Mouse (Mus musculus) cortical plate, adult 2 months (tissue): ENCODE measurements around the gene Pkig. TPM values are rescaled to one million over a fixed set of nuclear protein-coding genes. Genes with fewer than 3 reads are reported as not detected.
A peak's percentile ranks its signal among the peaks of the same experiment; 100 is the strongest.

ENCODE experiments used
- H3K27ac ChIP-seq: fragments of 200-500 bp; 2 replicates; pipeline ENCODE4 v1.5.1; 2012; ENCODE audit warnings: low read length, control low read depth, inconsistent platforms; ENCODE audit not compliant: insufficient read depth
- H3K4me1 ChIP-seq: fragments of 200-500 bp; 2 replicates; pipeline ENCODE4 v1.6.1; 2011; ENCODE audit warnings: low read length; ENCODE audit not compliant: control insufficient read depth, insufficient read depth
- H3K4me3 ChIP-seq: fragments of 200-500 bp; 2 replicates; pipeline ENCODE4 v1.5.1; 2011; ENCODE audit warnings: mild to moderate bottlenecking, low read length, control low read depth; ENCODE audit not compliant: insufficient read depth
- CTCF ChIP-seq: fragments of 200-500 bp; IDR thresholded peaks from 2 replicates; pipeline ENCODE4 v1.5.1; 2011; ENCODE audit warnings: mild to moderate bottlenecking, control low read depth, low read length; ENCODE audit not compliant: insufficient read depth; ENCODE audit errors: extremely low read depth
- POLR2A ChIP-seq: fragments of 200-500 bp; IDR thresholded peaks from 2 replicates; pipeline ENCODE4 v1.6.1; 2011; ENCODE audit warnings: mild to moderate bottlenecking, low read length, control low read depth; ENCODE audit not compliant: insufficient read depth; ENCODE audit errors: extremely low read depth
- polyA plus RNA-seq: library from polyadenylated mRNA; depleted of rRNA; stranded (reverse); fragments of >200 nt; gene quantifications from 2 replicates; pipeline ENCODE4 v1.2.3, GENCODE M21; 2012

Gene Pkig
- polyA plus RNA-seq, 1 experiment, result 143 TPM

DNA sequence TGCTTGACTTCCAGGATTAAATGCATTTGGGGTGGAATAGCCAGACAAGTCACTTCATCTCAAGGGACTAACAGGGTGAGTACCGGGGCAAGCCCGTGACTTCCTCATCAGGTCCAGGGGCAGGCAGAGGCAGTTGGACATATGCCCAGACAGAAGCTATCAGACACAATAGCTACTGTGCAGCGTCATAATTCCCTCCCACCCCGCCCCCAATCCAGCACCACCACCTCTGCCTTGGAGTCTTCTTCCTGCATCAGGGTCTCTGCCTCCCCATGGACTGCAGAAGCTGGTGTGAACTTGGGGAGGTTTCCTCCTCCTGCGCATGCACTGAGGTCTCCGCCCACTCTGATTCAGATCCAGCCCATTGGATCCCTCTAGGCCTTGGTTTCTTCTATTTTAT is 77.8 kb downstream of the Pkig start:
- TF ChIP-seq CTCF, result no peak
- TF ChIP-seq POLR2A, result no peak
- Histone ChIP-seq H3K4me3 (no peak overlapping the region), H3K27ac (no peak overlapping the region), H3K4me1 (no peaks in the 10 kb centered on the region)

DNA sequence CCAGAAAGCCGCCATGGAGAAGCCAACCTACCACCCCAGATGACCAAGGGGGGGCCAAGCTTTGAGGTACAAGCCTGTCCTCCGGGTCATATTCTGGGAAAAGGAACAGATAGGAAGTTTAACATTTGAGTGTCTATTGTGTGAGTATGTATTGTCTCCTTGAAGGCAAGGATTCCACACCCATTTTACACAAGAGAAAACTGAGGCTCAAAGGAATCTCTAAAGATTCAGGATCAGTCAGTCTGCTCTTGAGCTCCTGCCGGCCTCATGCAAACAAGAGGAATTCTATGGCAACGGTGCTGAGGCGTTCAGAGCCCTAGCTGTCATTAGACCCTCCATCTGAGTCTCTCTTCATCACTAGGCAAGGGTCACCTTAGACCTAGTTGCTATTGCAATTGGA is 84.5 kb downstream of the Pkig start:
- TF ChIP-seq CTCF (no peak), POLR2A (no peak)
- H3K4me1 ChIP-seq, result no peaks in the 10 kb centered on the region
- H3K4me3 ChIP-seq, result no peak overlapping the region
- H3K27ac ChIP-seq, result no peak overlapping the region

DNA sequence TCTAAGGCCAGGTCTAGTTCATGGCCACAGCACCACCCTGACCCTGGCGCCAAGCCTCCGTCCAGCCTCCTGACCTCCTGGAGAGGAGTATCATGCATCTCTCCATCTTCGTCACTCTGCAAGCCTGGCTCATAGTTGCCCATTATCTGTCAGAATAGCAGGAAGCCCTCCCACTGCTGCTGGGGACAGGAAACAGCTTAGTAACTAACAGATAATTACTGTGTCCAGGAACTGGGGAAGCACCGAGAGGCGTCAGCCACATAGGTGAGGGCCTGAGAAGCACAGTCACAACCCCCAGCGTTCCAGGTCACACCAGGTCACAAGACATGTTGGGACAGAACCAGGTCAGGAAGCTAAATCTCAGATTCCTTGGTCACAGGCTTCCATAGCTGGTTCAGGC is 85.2 kb downstream of the Pkig start:
- no peaks in the 10 kb centered on the region for H3K4me1 ChIP-seq
- no peak overlapping the region for H3K27ac ChIP-seq

DNA sequence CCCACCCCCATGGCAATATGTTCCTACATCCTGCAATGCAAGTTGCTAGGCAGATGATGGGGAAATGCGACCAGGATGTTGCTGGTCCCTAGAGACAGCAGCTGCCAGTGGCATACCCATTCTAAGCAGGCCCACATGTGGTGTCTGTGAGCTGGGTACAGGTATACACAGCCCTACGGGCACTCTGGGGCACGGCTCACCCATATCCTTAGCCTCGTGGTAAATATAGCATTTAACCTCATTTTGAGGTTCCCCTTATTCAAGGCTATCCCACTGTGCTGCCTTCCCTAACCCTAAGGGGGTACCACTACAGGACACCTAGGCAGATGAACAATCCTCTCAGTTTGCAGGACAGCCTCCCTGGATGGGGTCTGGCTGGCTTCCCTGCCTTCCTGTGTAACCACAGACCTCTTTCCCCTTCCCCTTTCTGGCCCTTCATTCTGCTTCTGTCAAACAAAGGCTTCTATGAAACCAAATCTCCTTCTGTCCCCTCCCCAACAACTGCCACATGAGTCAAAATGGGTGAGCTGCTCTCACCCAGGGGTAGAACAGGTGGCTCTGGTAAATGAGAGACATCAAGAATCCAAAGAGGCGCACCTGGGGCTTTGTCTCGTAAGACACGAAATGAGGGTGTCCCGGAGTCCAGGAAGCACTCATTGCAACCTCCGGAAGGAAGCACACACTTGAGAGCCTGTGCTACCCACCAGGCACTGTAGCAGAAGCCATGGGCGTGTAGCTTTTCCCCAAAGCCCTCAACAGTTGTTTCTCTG is 86.8 kb downstream of the Pkig start:
- H3K4me1 ChIP-seq, result no peaks in the 10 kb centered on the region
- TF ChIP-seq POLR2A, result no peak
- no peak overlapping the region for H3K4me3 ChIP-seq
- no peak overlapping the region for H3K27ac ChIP-seq

More for the DNA sequence above, 85.2 kb downstream of the Pkig start:
- H3K4me3 ChIP-seq, result no peak overlapping the region
- no peak for TF ChIP-seq CTCF
- no peak for TF ChIP-seq POLR2A

DNA sequence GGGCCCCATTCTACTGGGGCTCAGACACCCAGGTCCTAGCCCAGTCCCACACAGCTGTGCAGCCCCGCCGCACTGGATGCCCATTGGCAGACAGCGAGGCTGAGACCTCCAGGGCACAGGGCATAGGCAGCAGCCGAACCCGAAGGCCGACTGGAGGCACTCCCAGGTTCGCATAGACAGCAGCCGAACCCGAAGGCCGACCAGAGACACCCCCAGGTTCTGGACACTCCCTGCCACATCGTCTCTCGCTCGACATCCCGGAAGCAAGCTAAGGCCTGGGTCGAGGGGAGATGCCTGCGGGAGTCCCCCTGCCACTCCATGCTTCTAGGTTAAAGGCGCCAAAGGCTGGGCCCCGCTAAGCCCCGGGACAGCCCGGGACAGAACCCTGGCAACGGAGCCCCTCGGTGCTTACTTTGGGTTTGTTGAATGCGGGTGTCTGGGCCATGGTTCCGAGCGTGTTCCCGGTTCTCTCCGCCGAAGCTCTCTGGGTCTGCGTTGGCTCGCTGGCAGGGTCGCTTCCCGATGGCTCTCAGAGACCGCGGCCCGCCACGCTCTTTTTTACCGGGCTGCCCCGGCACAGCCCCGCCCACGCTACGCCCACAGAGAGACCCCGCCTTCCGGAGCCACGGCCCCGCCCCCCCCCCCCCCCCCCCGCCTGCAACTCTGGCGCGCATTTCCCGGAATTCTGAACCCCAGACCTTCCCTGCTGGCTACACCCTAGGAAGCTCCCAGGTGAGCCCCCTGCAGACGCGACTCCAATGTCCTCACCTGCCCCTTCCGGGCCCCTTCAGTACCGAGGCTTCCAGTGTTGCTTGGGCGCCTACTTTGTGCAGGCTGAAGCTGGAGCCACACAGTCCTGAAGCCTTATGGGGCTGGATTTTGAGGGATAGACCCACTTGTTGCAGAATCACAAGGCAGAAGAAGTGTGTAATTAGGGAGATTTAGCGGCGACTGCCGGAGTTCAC is 91.7 kb downstream of the Pkig start, which contains the start of gene Ada:
Ada (minus strand) TSS at position 593 of the 965 bp plus-strand sequence.
- no peak within 1 kb of the TSS for H3K27ac ChIP-seq
- H3K4me3 ChIP-seq, result peak within 1 kb of the TSS; percentile 20; the same call in 1 of the 2 replicates
- TF ChIP-seq CTCF (no peak), POLR2A (no peak)
- no peaks in the 10 kb centered on the region for H3K4me1 ChIP-seq

DNA sequence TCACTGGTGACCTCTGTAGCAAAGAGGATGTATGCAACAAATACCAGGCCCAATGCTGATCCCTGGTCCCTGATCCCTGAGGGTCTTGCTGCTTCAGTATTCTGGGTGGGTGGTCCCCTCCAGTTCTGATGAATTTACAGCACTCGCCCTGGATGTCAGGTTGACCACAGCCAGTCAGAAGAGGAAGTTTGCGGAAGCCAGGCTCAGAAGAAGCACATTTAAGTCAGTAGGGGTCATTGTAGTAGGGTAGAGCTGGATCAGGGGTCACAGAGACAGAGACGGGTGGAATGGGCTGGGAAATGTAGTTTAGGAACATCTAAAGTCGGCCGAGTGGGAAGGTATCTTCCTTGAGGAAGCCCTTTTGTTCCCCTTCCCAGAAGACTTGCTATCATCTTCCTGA is 96.0 kb downstream of the Pkig start:
- no peak overlapping the region for H3K27ac ChIP-seq
- no peaks in the 10 kb centered on the region for H3K4me1 ChIP-seq
- TF ChIP-seq POLR2A, result no peak
- no peak for TF ChIP-seq CTCF
- H3K4me3 ChIP-seq, result no peak overlapping the region

DNA sequence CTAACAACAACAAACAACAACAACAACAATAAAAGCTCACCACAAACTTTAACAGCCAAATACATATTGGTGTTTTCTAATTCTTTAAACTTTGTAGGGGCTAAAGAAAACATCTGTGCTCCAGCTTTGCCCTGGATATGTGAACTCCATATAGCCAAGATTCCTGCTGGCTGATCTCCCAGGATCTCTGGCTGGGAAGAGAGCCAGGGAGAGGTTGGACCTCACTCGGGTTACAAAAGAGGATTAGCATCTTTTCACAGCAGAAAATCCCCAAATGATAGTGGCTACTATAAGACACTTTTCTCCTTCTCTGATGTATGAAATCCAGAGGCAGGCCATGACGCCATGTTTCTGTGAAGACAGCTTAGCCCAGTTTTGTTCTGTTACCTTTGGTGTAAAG is 98.5 kb downstream of the Pkig start:
- no peak overlapping the region for H3K27ac ChIP-seq
- H3K4me1 ChIP-seq, result no peaks in the 10 kb centered on the region
- no peak overlapping the region for H3K4me3 ChIP-seq
- TF ChIP-seq CTCF (no peak), POLR2A (no peak)

DNA sequence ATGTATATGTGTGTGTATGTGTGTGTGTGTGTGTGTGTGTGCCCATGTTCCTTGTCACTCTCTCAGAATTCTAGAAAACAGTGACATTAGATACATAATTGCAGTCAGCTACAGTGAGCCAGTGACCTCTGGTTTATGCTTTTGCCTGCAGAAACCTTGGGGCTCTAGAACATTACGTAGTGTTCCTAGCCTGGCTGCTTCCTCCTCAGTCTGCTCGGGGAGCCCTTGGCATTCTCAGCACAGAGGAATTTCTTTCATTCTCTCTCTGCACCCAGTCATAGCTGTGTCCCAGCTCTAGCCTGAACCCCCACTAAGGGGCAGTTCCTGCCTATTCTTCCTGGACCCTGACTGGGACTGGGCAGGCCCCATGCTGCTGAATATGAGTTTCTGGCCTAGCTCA is 100.0 kb downstream of the Pkig start:
- no peak overlapping the region for H3K27ac ChIP-seq
- H3K4me3 ChIP-seq, result no peak overlapping the region
- TF ChIP-seq POLR2A, result no peak
- TF ChIP-seq CTCF, result no peak
- H3K4me1 ChIP-seq, result no peaks in the 10 kb centered on the region

DNA sequence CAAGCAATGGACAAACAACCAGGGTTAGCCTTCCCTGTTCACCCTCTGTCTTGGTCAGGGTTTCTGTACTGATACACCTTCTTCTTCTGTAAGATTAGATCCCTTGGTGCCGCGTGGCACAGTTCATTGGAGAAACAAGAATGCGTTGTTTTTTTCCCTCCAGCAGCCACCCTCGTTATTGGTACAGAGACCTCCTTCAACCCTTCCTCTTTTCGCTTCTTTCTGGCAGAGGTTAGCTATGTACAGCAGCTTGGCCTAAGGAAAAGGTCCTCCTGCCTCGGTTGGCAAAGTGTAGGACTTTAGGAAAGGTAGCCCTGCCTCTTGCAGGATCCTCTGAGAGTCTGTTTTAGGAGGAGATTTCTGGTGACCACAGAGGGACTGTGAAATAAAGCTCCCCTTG is 102.4 kb downstream of the Pkig start:
- TF ChIP-seq CTCF (no peak), POLR2A (no peak)
- Histone ChIP-seq H3K4me3 (no peak overlapping the region), H3K27ac (no peak overlapping the region), H3K4me1 (no peaks in the 10 kb centered on the region)
